Mouse (Mus musculus) myocyte (in vitro differentiated cells): ENCODE measurements around the gene Boc.

ENCODE experiments used
- CEBPB ChIP-seq: IDR thresholded peaks from 2 replicates; pipeline ENCODE4 v1.6.1; 2011; ENCODE audit warnings: mild to moderate bottlenecking, moderate library complexity; ENCODE audit not compliant: poor library complexity, insufficient read depth, severe bottlenecking
- E2F4 ChIP-seq: IDR thresholded peaks from one replicate; pipeline ENCODE4 v1.6.1; 2011; ENCODE audit warnings: mild to moderate bottlenecking, control low read depth, moderate library complexity; ENCODE audit not compliant: insufficient read depth
- MAX ChIP-seq: IDR thresholded peaks from one replicate; pipeline ENCODE4 v1.6.1; 2011; ENCODE audit warnings: low read depth, mild to moderate bottlenecking, control low read depth
- MYOD1 ChIP-seq, 3 experiments: IDR thresholded peaks; one replicate each; pipeline ENCODE4 v1.6.1; 2011; ENCODE audit warnings: control low read depth in 2 of 3, low read depth in 2 of 3, mild to moderate bottlenecking in 2 of 3, moderate library complexity in 1 of 3; ENCODE audit not compliant: insufficient read length in 2 of 3, control insufficient read depth in 1 of 3
- MYOG ChIP-seq, 3 experiments: IDR thresholded peaks; one replicate each; pipeline ENCODE4 v1.6.1; 2011; ENCODE audit warnings: control low read depth in 2 of 3, low read depth in 2 of 3, mild to moderate bottlenecking in 2 of 3; ENCODE audit not compliant: insufficient read length in 2 of 3, control insufficient read depth in 1 of 3, insufficient read depth in 1 of 3
- POLR2A ChIP-seq: IDR thresholded peaks from one replicate; pipeline ENCODE4 v1.6.1; 2011; ENCODE audit warnings: low read depth, mild to moderate bottlenecking, control low read depth, moderate library complexity; ENCODE audit not compliant: insufficient read length
- POLR2AphosphoS2 ChIP-seq: IDR thresholded peaks from one replicate; pipeline ENCODE4 v1.6.1; 2011; ENCODE audit warnings: low read depth, control low read depth; ENCODE audit not compliant: insufficient read length
- REST ChIP-seq: IDR thresholded peaks from one replicate; pipeline ENCODE4 v1.6.1; 2011; ENCODE audit warnings: mild to moderate bottlenecking, control low read depth, moderate library complexity; ENCODE audit not compliant: insufficient read depth, insufficient read length
- SRF ChIP-seq: IDR thresholded peaks from one replicate; pipeline ENCODE4 v1.6.1; 2011; ENCODE audit warnings: low read depth; ENCODE audit not compliant: control insufficient read depth, insufficient read length
- TCF12 ChIP-seq: IDR thresholded peaks from one replicate; pipeline ENCODE4 v1.6.1; 2011; ENCODE audit warnings: mild to moderate bottlenecking, control low read depth; ENCODE audit not compliant: poor library complexity, insufficient read depth, severe bottlenecking
- USF1 ChIP-seq: IDR thresholded peaks from one replicate; pipeline ENCODE4 v1.6.1; 2011; ENCODE audit warnings: low read depth, mild to moderate bottlenecking, control low read depth, moderate library complexity

GRCm38 (mm10) chr16:44526044-44526443, 32.7 kb downstream of the Boc start:
- TF ChIP-seq MAX (no peak), POLR2A (no peak), REST (no peak), E2F4 (no peak), TCF12 (no peak), USF1 (no peak), SRF (no peak), CEBPB (no peak), MYOG (IDR thresholded peaks at IDR 0.05; ENCODE audit: control insufficient read depth in 1 of 3, insufficient read depth in 1 of 3, insufficient read length in 2 of 3, low read depth in 2 of 3) (no peak), MYOD1 (IDR thresholded peaks at IDR 0.05; ENCODE audit: control insufficient read depth in 1 of 3, insufficient read length in 2 of 3, low read depth in 2 of 3) (no peak), POLR2AphosphoS2 (no peak)
